Mouse (Mus musculus): ENCODE data around the gene Usp7.

GRCm38 (mm10) chr16:8781191-8781590 lies 10.9 kb downstream of the Usp7 start:
- no peak for TF ChIP-seq GATA1 (IDR thresholded peaks at IDR 0.05; ENCODE audit: borderline replicate concordance, low read length)
- no peak for TF ChIP-seq FLI1 (IDR thresholded peaks at IDR 0.05; ENCODE audit: low read length)
